Mouse (Mus musculus) T-cell, adult 2 months (primary cell): Measurements from ENCODE around the gene Efcc1.
"Not testable (repeated sequence)": the region's sequence is repeated elsewhere in the genome, so short reads cannot be mapped to it uniquely, and the experiment has no call there.

ENCODE experiments used
- DNase-seq: peaks from one replicate; pipeline ENCODE4 v3.0.0; 2022; ENCODE audit warnings: low spot score

Efcc1 gene

GRCm38 (mm10) chr6:87743281-87743680, 12.6 kb downstream of the Efcc1 start:
- no peak for DNase-seq

GRCm38 (mm10) chr6:87744632-87745031, 14.0 kb downstream of the Efcc1 start:
- DNase-seq, result no peak

- DNase-seq, result no peak
Observed at GRCm38 (mm10) chr6:87745301-87745700, 14.6 kb downstream of the Efcc1 start.

- DNase-seq, result no peak
Observed at GRCm38 (mm10) chr6:87746059-87746458, 15.4 kb downstream of the Efcc1 start.

GRCm38 (mm10) chr6:87746849-87747248, 16.2 kb downstream of the Efcc1 start:
- no peak for DNase-seq

- no peak for DNase-seq
Observed at GRCm38 (mm10) chr6:87748078-87748477, 17.4 kb downstream of the Efcc1 start.

- DNase-seq, result no peak
Observed at GRCm38 (mm10) chr6:87748531-87748930, 17.9 kb downstream of the Efcc1 start.

- no peak for DNase-seq
Observed at GRCm38 (mm10) chr6:87750184-87750910, 19.7 kb downstream of the Efcc1 start.

GRCm38 (mm10) chr6:87751574-87751973, 20.9 kb downstream of the Efcc1 start:
- no peak for DNase-seq

- no peak for DNase-seq
Observed at GRCm38 (mm10) chr6:87755196-87755595, 24.5 kb downstream of the Efcc1 start.

GRCm38 (mm10) chr6:87756896-87757295, 26.2 kb downstream of the Efcc1 start:
- no peak for DNase-seq

GRCm38 (mm10) chr6:87759404-87759803, 28.7 kb downstream of the Efcc1 start:
- DNase-seq, result no peak

- DNase-seq, result no peak
Observed at GRCm38 (mm10) chr6:87759850-87760249, 29.2 kb downstream of the Efcc1 start.

GRCm38 (mm10) chr6:87762161-87762560, 31.5 kb downstream of the Efcc1 start:
- no peak for DNase-seq

GRCm38 (mm10) chr6:87763376-87764280, 33.0 kb downstream of the Efcc1 start:
- DNase-seq, result peak; percentile 19

GRCm38 (mm10) chr6:87764296-87764695, 33.6 kb downstream of the Efcc1 start:
- DNase-seq, result not testable (repeated sequence)

- no peak for DNase-seq
Observed at GRCm38 (mm10) chr6:87770626-87771025, 40.0 kb downstream of the Efcc1 start.

- no peak for DNase-seq
Observed at GRCm38 (mm10) chr6:87774466-87774865, 43.8 kb downstream of the Efcc1 start.

- no peak for DNase-seq
Observed at GRCm38 (mm10) chr6:87774909-87775308, 44.2 kb downstream of the Efcc1 start.

GRCm38 (mm10) chr6:87775588-87776245, 45.0 kb downstream of the Efcc1 start:
- no peak for DNase-seq

- no peak for DNase-seq
Observed at GRCm38 (mm10) chr6:87776663-87777062, 46.0 kb downstream of the Efcc1 start.

- no peak for DNase-seq
Observed at GRCm38 (mm10) chr6:87777842-87778241, 47.2 kb downstream of the Efcc1 start, which contains the start of gene Gp9. Gene Gp9 (plus strand): TSS chr6:87778072.
